Mouse (Mus musculus): Measurements from ENCODE around the gene Ncaph. TPM values are rescaled to one million over a fixed set of nuclear protein-coding genes. Genes with fewer than 3 reads are reported as not detected.
"Not testable (repeated sequence)": the region's sequence is repeated elsewhere in the genome, so short reads cannot be mapped to it uniquely, and the experiment has no call there.

Ncaph gene
- total RNA-seq (2021): 1 to 10 TPM; 1.7 to 2.4 TPM
- long read RNA-seq, experiment 1, partial matches to known transcripts: 0 of 1 reads
- long read RNA-seq, experiment 1, other reads (novel, unspliced or antisense): 0 of 1 reads
- long read RNA-seq, experiment 2: 0 reads

- DNase-seq: peak; percentile 85
Measured at GRCm38 (mm10) chr2:127133621-127134461, at the start of gene Ncaph. TSS of gene Ncaph (minus strand) at chr2:127133954.

- DNase-seq: peak; percentile 81
Measured at GRCm38 (mm10) chr2:127182598-127183381, 49.0 kb upstream of the Ncaph start.

GRCm38 (mm10) chr2:127166261-127166660 is 32.5 kb upstream of the Ncaph start:
- DNase-seq: not testable (repeated sequence)

GRCm38 (mm10) chr2:127165675-127166074 is 31.9 kb upstream of the Ncaph start:
- no peak for DNase-seq

GRCm38 (mm10) chr2:127145699-127146098 is 11.9 kb upstream of the Ncaph start:
- DNase-seq: no peak

- peak; percentile 78 for DNase-seq
Measured at GRCm38 (mm10) chr2:127143158-127144063, 9.7 kb upstream of the Ncaph start, which contains the start of gene Itpripl1. TSS of gene Itpripl1 (minus strand) at chr2:127143442.

GRCm38 (mm10) chr2:127142577-127143157 is 8.9 kb upstream of the Ncaph start:
- no peak for DNase-seq

GRCm38 (mm10) chr2:127142031-127142430 is 8.3 kb upstream of the Ncaph start:
- DNase-seq: no peak

GRCm38 (mm10) chr2:127140011-127140410 is 6.3 kb upstream of the Ncaph start:
- DNase-seq: no peak

- no peak for DNase-seq
Measured at GRCm38 (mm10) chr2:127139605-127140004, 5.9 kb upstream of the Ncaph start.

- peak; percentile 34 for DNase-seq
Measured at GRCm38 (mm10) chr2:127139094-127139493, 5.3 kb upstream of the Ncaph start.

GRCm38 (mm10) chr2:127138449-127138848 is 4.7 kb upstream of the Ncaph start:
- no peak for DNase-seq

GRCm38 (mm10) chr2:127137838-127138420 is 4.2 kb upstream of the Ncaph start:
- DNase-seq: no peak

- no peak for DNase-seq
Measured at GRCm38 (mm10) chr2:127136979-127137378, 3.2 kb upstream of the Ncaph start.

- DNase-seq: not testable (repeated sequence)
Measured at GRCm38 (mm10) chr2:127135255-127135654, 1.5 kb upstream of the Ncaph start.

- no peak for DNase-seq
Measured at GRCm38 (mm10) chr2:127131353-127131752, 2.4 kb downstream of the Ncaph start.

- no peak for DNase-seq
Measured at GRCm38 (mm10) chr2:127128926-127129325, 4.8 kb downstream of the Ncaph start.

- no peak for DNase-seq
Measured at GRCm38 (mm10) chr2:127121591-127122235, 12.0 kb downstream of the Ncaph start.

- DNase-seq: no peak
Measured at GRCm38 (mm10) chr2:127108986-127109385, 24.8 kb downstream of the Ncaph start.

- no peak for DNase-seq
Measured at GRCm38 (mm10) chr2:127092000-127092399, 41.8 kb downstream of the Ncaph start.
